Mouse (Mus musculus) lung, embryonic 14.5 days (tissue): ENCODE data around the gene Ptprk. TPM values are rescaled to one million over a fixed set of nuclear protein-coding genes. Genes with fewer than 3 reads are reported as not detected.

Source experiments
- ATAC-seq: fragments of 200-750 bp; cut with Nextera tagmentation; 2 replicates; pipeline ENCODE4 v1.8.0; 2017; ENCODE audit warnings: mild to moderate bottlenecking, moderate TSS enrichment, moderate library complexity; ENCODE audit not compliant: insufficient read depth
- DNase-seq: peaks from one replicate; pipeline ENCODE4 v3.0.0-alpha.2; 2015
- H3K27ac ChIP-seq: fragments of 300-500 bp; sonication (generic); 2 replicates; pipeline ENCODE4 v1.5.1; 2014; ENCODE audit warnings: low read depth, mild to moderate bottlenecking, moderate library complexity
- H3K27me3 ChIP-seq: fragments of 300-500 bp; sonication (generic); 2 replicates; pipeline ENCODE4 v1.6.1; 2014; ENCODE audit warnings: low read length, control low read depth; ENCODE audit not compliant: insufficient read depth
- H3K36me3 ChIP-seq: fragments of 300-500 bp; sonication (generic); 2 replicates; pipeline ENCODE4 v1.6.1; 2014; ENCODE audit warnings: control low read depth; ENCODE audit not compliant: insufficient read depth
- H3K4me1 ChIP-seq: fragments of 300-500 bp; sonication (generic); 2 replicates; pipeline ENCODE4 v1.6.1; 2014; ENCODE audit warnings: antibody characterized with exemption, control low read depth; ENCODE audit not compliant: insufficient read depth
- H3K4me2 ChIP-seq: fragments of 300-500 bp; sonication (generic); 2 replicates; pipeline ENCODE4 v1.6.1; 2014; ENCODE audit warnings: mild to moderate bottlenecking
- H3K4me3 ChIP-seq: fragments of 300-500 bp; sonication (generic); 2 replicates; pipeline ENCODE4 v1.5.1; 2014; ENCODE audit warnings: low read depth, low read length
- H3K9ac ChIP-seq: fragments of 300-500 bp; sonication (generic); 2 replicates; pipeline ENCODE4 v1.6.1; 2014
- H3K9me3 ChIP-seq: fragments of 300-500 bp; sonication (generic); 2 replicates; pipeline ENCODE4 v1.6.1; 2016; ENCODE audit warnings: low read depth, low read length, control low read depth
- CTCF ChIP-seq: IDR thresholded peaks from 2 replicates; pipeline ENCODE4 v1.5.1; 2016; ENCODE audit warnings: antibody characterized with exemption, low read depth
- WGBS: fragments of 180-500 bp; shearing (Covaris S2); extraction: QIAGEN DNeasy Blood & Tissue Kit; methylation state at CpG from one replicate; pipeline ENCODE4 v1.1.7; 2014; 5-methylcytosine and 5-hydroxymethylcytosine counted together
- polyA plus RNA-seq: library from polyadenylated mRNA; unstranded; fragments of >200 nt; fragmentation: Nextera tagmentation; extraction: Ambion mirVana; gene quantifications from 2 replicates; pipeline ENCODE4 v1.2.1, GENCODE M21; 2014

Ptprk gene
- polyA plus RNA-seq, 1 experiment from 2014 or later = 50.9 TPM

DNA sequence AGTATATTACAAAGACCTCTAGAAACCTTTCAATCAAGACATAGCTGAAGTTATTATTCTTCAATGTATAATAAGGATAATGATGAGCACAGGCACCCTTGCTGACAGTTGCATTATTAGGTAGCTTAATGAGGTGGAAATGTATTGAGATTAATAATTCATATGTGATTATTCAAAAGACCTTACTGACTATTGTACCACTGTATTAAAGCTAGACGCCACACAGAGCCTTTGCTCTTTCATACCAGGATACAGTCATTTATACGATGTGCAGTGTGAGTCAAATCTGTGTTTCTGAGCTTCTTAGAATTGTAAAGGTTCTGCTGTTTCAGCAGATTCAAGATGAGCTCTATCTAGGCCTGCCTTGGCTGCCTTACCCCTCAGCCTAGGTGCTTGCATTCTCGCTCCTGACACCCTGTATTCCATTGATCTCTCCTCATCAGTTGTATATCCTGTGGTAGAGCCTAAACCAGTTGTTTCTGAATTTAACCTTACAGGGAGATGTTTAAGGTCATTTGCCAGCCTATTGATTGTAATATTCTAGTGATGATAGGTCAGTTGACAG, 489.6 kb downstream of the Ptprk start:
- TF ChIP-seq CTCF = no peak
- 94% methylated on average over 3 of the region's 3 CpGs for WGBS
- ATAC-seq = no peak

DNA sequence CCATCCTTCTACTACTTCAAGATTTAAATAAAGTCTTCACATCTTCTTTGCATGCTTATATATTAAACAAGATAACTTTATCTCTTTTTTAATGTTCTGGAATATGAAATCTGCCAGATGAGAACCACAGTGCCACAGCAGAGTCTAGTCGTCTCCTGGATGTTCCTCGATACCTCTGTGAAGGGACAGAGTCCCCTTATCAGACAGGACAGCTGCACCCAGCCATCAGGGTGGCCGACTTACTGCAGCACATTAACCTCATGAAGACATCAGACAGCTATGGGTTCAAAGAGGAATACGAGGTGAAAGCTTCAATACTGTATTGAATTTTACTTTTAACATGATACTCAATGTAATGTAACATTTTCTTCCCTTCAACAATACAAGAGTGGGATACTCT, 491.8 kb downstream of the Ptprk start:
- no peaks in the 10 kb centered on the region for H3K4me1 ChIP-seq
- no peak for TF ChIP-seq CTCF
- DNase-seq (no peak), ATAC-seq (no peak)
- H3K9me3 ChIP-seq = no peaks in the 10 kb centered on the region
- no peak overlapping the region for H3K9ac ChIP-seq
- no peak overlapping the region for H3K4me3 ChIP-seq
- peaks cover 8% of the 10 kb centered on the region; the same call in 1 of the 2 replicates for H3K36me3 ChIP-seq
- no peak overlapping the region for H3K4me2 ChIP-seq
- H3K27me3 ChIP-seq = no peaks in the 10 kb centered on the region
- 50% methylated on average over 4 of the region's 4 CpGs for WGBS
- no peak overlapping the region for H3K27ac ChIP-seq

More for the DNA sequence above, 489.6 kb downstream of the Ptprk start:
- H3K27ac ChIP-seq = no peak overlapping the region
- H3K4me2 ChIP-seq = no peak overlapping the region
- no peaks in the 10 kb centered on the region for H3K27me3 ChIP-seq
- H3K9ac ChIP-seq = no peak overlapping the region
- H3K9me3 ChIP-seq = no peaks in the 10 kb centered on the region
- no peaks in the 10 kb centered on the region for H3K4me1 ChIP-seq
- 0 out of 2 replicates have a peak, but pooled peaks cover 5% of the 10 kb centered on the region for H3K36me3 ChIP-seq
- no peak for DNase-seq
- no peak overlapping the region for H3K4me3 ChIP-seq

- WGBS = 84% methylated on average over 2 of the region's 2 CpGs
- peaks cover 8% of the 10 kb centered on the region; the same call in 1 of the 2 replicates for H3K36me3 ChIP-seq
- H3K9me3 ChIP-seq = no peaks in the 10 kb centered on the region
- H3K27me3 ChIP-seq = no peaks in the 10 kb centered on the region
- H3K9ac ChIP-seq = no peak overlapping the region
- ATAC-seq (no peak), DNase-seq (no peak)
- H3K27ac ChIP-seq = no peak overlapping the region
- no peaks in the 10 kb centered on the region for H3K4me1 ChIP-seq
- TF ChIP-seq CTCF = no peak
- H3K4me2 ChIP-seq = no peak overlapping the region
- H3K4me3 ChIP-seq = no peak overlapping the region
These were observed 492.2 kb downstream of the Ptprk start for GRCm38 (mm10) chr10:28566828-28567227.

- no peak overlapping the region for H3K4me3 ChIP-seq
These were observed 492.8 kb downstream of the Ptprk start for GRCm38 (mm10) chr10:28567441-28567840.

GRCm38 (mm10) chr10:28568047-28568446, 493.4 kb downstream of the Ptprk start:
- no peak for ATAC-seq

More at GRCm38 (mm10) chr10:28567441-28567840, 492.8 kb downstream of the Ptprk start:
- 87% methylated on average over 3 of the region's 3 CpGs for WGBS
- TF ChIP-seq CTCF = no peak
- ATAC-seq = no peak
- Histone ChIP-seq H3K9me3 (no peaks in the 10 kb centered on the region), H3K4me1 (no peaks in the 10 kb centered on the region), H3K36me3 (peaks cover 8% of the 10 kb centered on the region; the same call in 1 of the 2 replicates), H3K27ac (no peak overlapping the region), H3K9ac (no peak overlapping the region), H3K4me2 (no peak overlapping the region), H3K27me3 (no peaks in the 10 kb centered on the region)
- no peak for DNase-seq

DNA sequence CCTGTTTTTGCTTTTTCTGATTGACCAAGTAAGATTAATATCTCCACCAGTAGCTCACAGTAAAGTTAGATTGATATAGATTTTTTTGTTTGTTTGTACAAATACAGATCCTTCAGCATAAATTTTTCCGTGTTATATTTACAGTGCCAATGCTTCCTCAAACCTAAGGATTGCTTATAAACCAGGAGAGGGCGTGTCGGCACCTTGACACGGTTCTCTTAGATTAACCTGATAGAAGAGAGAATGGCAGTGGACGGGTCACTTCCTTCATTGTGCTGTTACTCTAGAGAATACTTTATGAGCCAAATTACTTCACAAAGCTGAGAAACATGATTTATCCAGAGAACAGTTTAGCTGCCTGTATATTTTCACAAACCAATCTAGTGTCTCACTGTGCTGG, 505.0 kb downstream of the Ptprk start:
- H3K9me3 ChIP-seq = no peaks in the 10 kb centered on the region
- ATAC-seq = no peak
- peaks cover 9% of the 10 kb centered on the region; the same call in 1 of the 2 replicates for H3K36me3 ChIP-seq
- no peak overlapping the region for H3K9ac ChIP-seq
- no peak for DNase-seq
- 80% methylated on average over 5 of the region's 5 CpGs for WGBS
- H3K4me2 ChIP-seq = no peak overlapping the region
- TF ChIP-seq CTCF = no peak
- no peaks in the 10 kb centered on the region for H3K27me3 ChIP-seq
- no peak overlapping the region for H3K27ac ChIP-seq
- no peak overlapping the region for H3K4me3 ChIP-seq
- no peaks in the 10 kb centered on the region for H3K4me1 ChIP-seq

More at GRCm38 (mm10) chr10:28568047-28568446, 493.4 kb downstream of the Ptprk start:
- no peak overlapping the region for H3K27ac ChIP-seq
- H3K9me3 ChIP-seq = no peaks in the 10 kb centered on the region
- WGBS = 89% methylated on average over 5 of the region's 5 CpGs
- no peak overlapping the region for H3K4me3 ChIP-seq
- H3K4me2 ChIP-seq = no peak overlapping the region
- H3K4me1 ChIP-seq = no peaks in the 10 kb centered on the region
- no peak overlapping the region for H3K9ac ChIP-seq
- no peak for TF ChIP-seq CTCF
- H3K36me3 ChIP-seq = peaks cover 8% of the 10 kb centered on the region; the same call in 1 of the 2 replicates
- H3K27me3 ChIP-seq = no peaks in the 10 kb centered on the region
- DNase-seq = no peak

GRCm38 (mm10) chr10:28586565-28587138, 512.0 kb downstream of the Ptprk start:
- DNase-seq (no peak), ATAC-seq (no peak)
- Histone ChIP-seq H3K9me3 (no peaks in the 10 kb centered on the region), H3K27me3 (no peaks in the 10 kb centered on the region), H3K27ac (no peak overlapping the region), H3K4me1 (no peaks in the 10 kb centered on the region), H3K36me3 (peaks cover 9% of the 10 kb centered on the region; the same call in 1 of the 2 replicates), H3K9ac (no peak overlapping the region), H3K4me3 (no peak overlapping the region), H3K4me2 (no peak overlapping the region)
- WGBS = 56% methylated on average over 4 of the region's 4 CpGs
- TF ChIP-seq CTCF = no peak
